Mouse (Mus musculus) CH12.LX (cell line): ENCODE measurements around the gene Aff1. TPM values are rescaled to one million over a fixed set of nuclear protein-coding genes. Genes with fewer than 3 reads are reported as not detected.

Experiments
- DNase-seq: peaks from one replicate; pipeline ENCODE4 v3.0.0-alpha.2; 2013; ENCODE audit errors: extremely low read depth
- H3K27ac ChIP-seq: 2 replicates; pipeline ENCODE4 v1.5.1; 2012; ENCODE audit warnings: low read depth, mild to moderate bottlenecking, control low read depth, moderate library complexity; ENCODE audit not compliant: insufficient read depth
- H3K27me3 ChIP-seq: replicated peaks from 2 replicates; pipeline ENCODE3; 2012; ENCODE audit warnings: inconsistent platforms
- H3K36me3 ChIP-seq, 2 experiments: replicated peaks in 1 of 2; 2 replicates each; pipeline versions ENCODE3 to v1.6.1; 2012; ENCODE audit warnings: inconsistent platforms in 1 of 2, low read length in 1 of 2, mild to moderate bottlenecking in 1 of 2, mixed read lengths in 1 of 2, moderate library complexity in 1 of 2; ENCODE audit not compliant: control insufficient read depth in 1 of 2, insufficient read depth in 1 of 2
- H3K4me1 ChIP-seq, 2 experiments: 2 replicates each; pipeline ENCODE4 v1.6.1; 2012; ENCODE audit warnings: inconsistent platforms in 1 of 2, moderate library complexity in 1 of 2; ENCODE audit not compliant: insufficient read depth in 2 of 2, control insufficient read depth in 1 of 2
- H3K4me2 ChIP-seq: 2 replicates; pipeline ENCODE4 v1.6.1; 2012; ENCODE audit warnings: low read depth, mild to moderate bottlenecking, control low read depth; ENCODE audit not compliant: poor library complexity, insufficient read depth, severe bottlenecking
- H3K4me3 ChIP-seq, 3 experiments: fragments of 150-350 bp in 1 of 3; sonication (generic) in 1 of 3; replicated peaks in 1 of 3; 2 replicates each; pipeline versions ENCODE3 to v1.5.1; 2011 to 2012; ENCODE audit warnings: low read depth in 2 of 3, low read length in 2 of 3, mild to moderate bottlenecking in 2 of 3, moderate library complexity in 2 of 3, control low read depth in 1 of 3, improper control_type of control experiment in 1 of 3, inconsistent platforms in 1 of 3, mixed read lengths in 1 of 3; ENCODE audit not compliant: poor library complexity in 1 of 3
- H3K79me2 ChIP-seq: replicated peaks from 2 replicates; pipeline ENCODE4 v1.6.1; 2012; ENCODE audit warnings: mild to moderate bottlenecking, moderate library complexity; ENCODE audit not compliant: control insufficient read depth, poor library complexity, insufficient read depth, severe bottlenecking; ENCODE audit errors: extremely low read depth
- H3K9ac ChIP-seq: 2 replicates; pipeline ENCODE4 v1.6.1; 2012; ENCODE audit warnings: low read depth, mild to moderate bottlenecking, control low read depth, moderate library complexity; ENCODE audit not compliant: insufficient read depth
- H3K9me3 ChIP-seq: replicated peaks from 2 replicates; pipeline ENCODE3; 2012; ENCODE audit warnings: low read length, inconsistent platforms, mixed read lengths
- BHLHE40 ChIP-seq: IDR thresholded peaks from 2 replicates; pipeline ENCODE4 v1.6.1; 2011; ENCODE audit warnings: mild to moderate bottlenecking, low read depth, low read length, improper control_type of control experiment
- CHD2 ChIP-seq: IDR thresholded peaks from 2 replicates; pipeline ENCODE4 v1.6.1; 2011; ENCODE audit warnings: low read length, improper control_type of control experiment
- CTCF ChIP-seq, 2 experiments: IDR thresholded peaks in 1 of 2; conservative IDR thresholded peaks in 1 of 2; 2 replicates each; pipeline ENCODE4 v1.5.1; 2011 to 2012; ENCODE audit warnings: low read depth in 2 of 2, low read length in 2 of 2, improper control_type of control experiment in 1 of 2, inconsistent platforms in 1 of 2, mild to moderate bottlenecking in 1 of 2, moderate library complexity in 1 of 2
- ELF1 ChIP-seq: IDR thresholded peaks from 2 replicates; pipeline ENCODE4 v1.6.1; 2014; ENCODE audit warnings: low read depth, mild to moderate bottlenecking, inconsistent platforms, low read length, improper control_type of control experiment
- EP300 ChIP-seq: IDR thresholded peaks from 2 replicates; pipeline ENCODE4 v1.6.1; 2011; ENCODE audit warnings: low read length, improper control_type of control experiment
- ETS1 ChIP-seq: conservative IDR thresholded peaks from 2 replicates; pipeline ENCODE4 v1.6.1; 2012; ENCODE audit warnings: low read depth, mild to moderate bottlenecking, inconsistent platforms, low read length, improper control_type of control experiment, moderate library complexity
- GABPA ChIP-seq: IDR thresholded peaks from 2 replicates; pipeline ENCODE4 v1.6.1; 2012; ENCODE audit warnings: low read depth, low read length, improper control_type of control experiment, inconsistent platforms; ENCODE audit not compliant: insufficient replicate concordance
- HCFC1 ChIP-seq: IDR thresholded peaks from 2 replicates; pipeline ENCODE4 v1.6.1; 2012; ENCODE audit warnings: low read depth, mild to moderate bottlenecking, inconsistent platforms, low read length, improper control_type of control experiment
- IRF4 ChIP-seq: IDR thresholded peaks from 2 replicates; pipeline ENCODE4 v1.6.1; 2014; ENCODE audit warnings: low read depth, mild to moderate bottlenecking, inconsistent platforms, low read length, improper control_type of control experiment
- JUND ChIP-seq: conservative IDR thresholded peaks from 2 replicates; pipeline ENCODE4 v1.6.1; 2011; ENCODE audit warnings: low read depth, low read length, improper control_type of control experiment
- KAT2A ChIP-seq: IDR thresholded peaks from 2 replicates; pipeline ENCODE4 v1.6.1; 2012; ENCODE audit warnings: low read length, improper control_type of control experiment, inconsistent platforms; ENCODE audit not compliant: insufficient replicate concordance
- MAFK ChIP-seq: IDR thresholded peaks from 2 replicates; pipeline ENCODE4 v1.6.1; 2011; ENCODE audit warnings: low read length, improper control_type of control experiment; ENCODE audit not compliant: insufficient replicate concordance
- MXI1 ChIP-seq: IDR thresholded peaks from 2 replicates; pipeline ENCODE4 v1.6.1; 2011; ENCODE audit warnings: mild to moderate bottlenecking, low read depth, low read length, improper control_type of control experiment
- MYC ChIP-seq: IDR thresholded peaks from 2 replicates; pipeline ENCODE4 v1.6.1; 2011; ENCODE audit warnings: low read depth, mild to moderate bottlenecking, improper control_type of control experiment, low read length
- POLR2A ChIP-seq: IDR thresholded peaks from 2 replicates; pipeline ENCODE4 v1.6.1; 2011; ENCODE audit warnings: low read depth, mild to moderate bottlenecking, improper control_type of control experiment, low read length
- RAD21 ChIP-seq: IDR thresholded peaks from 2 replicates; pipeline ENCODE4 v1.6.1; 2011; ENCODE audit warnings: low read depth, mild to moderate bottlenecking, low read length, improper control_type of control experiment, moderate library complexity
- RCOR1 ChIP-seq: conservative IDR thresholded peaks from 2 replicates; pipeline ENCODE4 v1.6.1; 2012; ENCODE audit warnings: low read depth, mild to moderate bottlenecking, inconsistent platforms, low read length, improper control_type of control experiment
- TBP ChIP-seq: conservative IDR thresholded peaks from 2 replicates; pipeline ENCODE4 v1.6.1; 2011; ENCODE audit warnings: low read depth, low read length, improper control_type of control experiment
- UBTF ChIP-seq: IDR thresholded peaks from 2 replicates; pipeline ENCODE4 v1.6.1; 2012; ENCODE audit warnings: low read depth, mild to moderate bottlenecking, inconsistent platforms, low read length, improper control_type of control experiment, moderate library complexity
- USF1 ChIP-seq: IDR thresholded peaks from 2 replicates; pipeline ENCODE4 v1.6.1; 2014; ENCODE audit warnings: low read depth, mild to moderate bottlenecking, inconsistent platforms, low read length, improper control_type of control experiment
- USF2 ChIP-seq: conservative IDR thresholded peaks from 2 replicates; pipeline ENCODE4 v1.6.1; 2011; ENCODE audit warnings: low read depth, low read length, improper control_type of control experiment
- ZC3H11A ChIP-seq: IDR thresholded peaks from 2 replicates; pipeline ENCODE4 v1.6.1; 2012; ENCODE audit warnings: low read depth, mild to moderate bottlenecking, inconsistent platforms, low read length, improper control_type of control experiment
- ZKSCAN1 ChIP-seq: IDR thresholded peaks from 2 replicates; pipeline ENCODE4 v1.6.1; 2012; ENCODE audit warnings: low read depth, inconsistent platforms, low read length, improper control_type of control experiment, borderline replicate concordance
- ZMIZ1 ChIP-seq: IDR thresholded peaks from 2 replicates; pipeline ENCODE4 v1.6.1; 2012; ENCODE audit warnings: low read depth, mild to moderate bottlenecking, inconsistent platforms, low read length, improper control_type of control experiment
- dilution Hi-C: fragments of 300-500 bp; cut with MboI; formaldehyde crosslinking; loops from 2 replicates; pipeline ENCODE4 v1.14.3; 2020; ENCODE audit warnings: low sequenced_read_pairs; ENCODE audit not compliant: extremely low pct_unique_long_range_greater_than_20kb, extremely low pct_ligation_motif_present
- in situ Hi-C: fragments of 300-500 bp; cut with MboI; formaldehyde crosslinking; loops from 3 replicates; pipeline ENCODE4 v1.14.3; 2019; ENCODE audit warnings: low sequenced_read_pairs, low pct_ligation_motif_present, low pct_unique_long_range_greater_than_20kb, mixed read lengths
- polyA plus RNA-seq: library from polyadenylated mRNA; unstranded; fragments of >175 nt; gene quantifications from 2 replicates; pipeline ENCODE4 v1.2.1, GENCODE M21; 2012; ENCODE audit warnings: low read depth; ENCODE audit not compliant: insufficient read length
- total RNA-seq, 2 experiments: library from RNA; depleted of rRNA; stranded (reverse); fragments of 300-350 nt in 1 of 2; fragments of >200 nt in 1 of 2; gene quantifications; 2 replicates each; pipeline ENCODE4 v1.2.3; 2012 to 2014

Gene Aff1
- total and polyA plus RNA-seq, 3 experiments, result 13.2 to 38.9 (median 21.8) TPM

GRCm38 (mm10) chr5:103744531-103744930 is 52.4 kb downstream of the Aff1 start:
- peak overlapping the region; percentile 32; the same call in 1 of the 2 replicates for H3K27ac ChIP-seq
- H3K79me2 ChIP-seq, result peaks cover 59% of the 10 kb centered on the region
- DNase-seq, result no peak
- no peak overlapping the region for H3K4me2 ChIP-seq
- H3K27me3 ChIP-seq, result no peaks in the 10 kb centered on the region
- TF ChIP-seq UBTF, result no peak
- no peak for TF ChIP-seq ZC3H11A
- peak; percentile 89 for TF ChIP-seq BHLHE40
- 0 out of 2 replicates have a peak, but pooled peaks have one; percentile 26 for TF ChIP-seq IRF4
- 0 out of 2 replicates have a peak, but pooled peaks have one; percentile 21 for TF ChIP-seq EP300
- 0 out of 2 replicates have a peak, but pooled peaks have one; percentile 27 for TF ChIP-seq ETS1
- no peak overlapping the region for H3K9ac ChIP-seq
- in situ Hi-C loops (no loop called here), dilution Hi-C loops (no loop called here)
- peaks cover 17 to 46% of the 10 kb centered on the region in 2 experiments for H3K36me3 ChIP-seq
- H3K9me3 ChIP-seq, result peaks cover 15% of the 10 kb centered on the region
- H3K4me1 ChIP-seq, result peaks cover 27 to 73% of the 10 kb centered on the region in 2 experiments
- no peak overlapping the region for H3K4me3 ChIP-seq

GRCm38 (mm10) chr5:103745635-103746034 is 53.5 kb downstream of the Aff1 start:
- peak overlapping the region; percentile 96 for H3K27ac ChIP-seq
- dilution Hi-C loops, result no loop called here
- peaks cover 60% of the 10 kb centered on the region for H3K79me2 ChIP-seq
- H3K9me3 ChIP-seq, result peaks cover 15% of the 10 kb centered on the region
- in situ Hi-C loops, result no loop called here
- no peak overlapping the region for H3K9ac ChIP-seq
- peaks cover 17 to 45% of the 10 kb centered on the region in 2 experiments for H3K36me3 ChIP-seq
- H3K4me1 ChIP-seq, result peaks cover 33 to 75% of the 10 kb centered on the region in 2 experiments
- no peak for TF ChIP-seq MAFK
- TF ChIP-seq MYC, result no peak
- TF ChIP-seq POLR2A, result no peak
- no peak for TF ChIP-seq EP300
- no peak for TF ChIP-seq JUND
- TF ChIP-seq HCFC1, result no peak
- TF ChIP-seq RAD21, result no peak
- no peak for DNase-seq
- H3K4me2 ChIP-seq, result no peak overlapping the region
- H3K27me3 ChIP-seq, result no peaks in the 10 kb centered on the region
- no peak overlapping the region for H3K4me3 ChIP-seq

DNA sequence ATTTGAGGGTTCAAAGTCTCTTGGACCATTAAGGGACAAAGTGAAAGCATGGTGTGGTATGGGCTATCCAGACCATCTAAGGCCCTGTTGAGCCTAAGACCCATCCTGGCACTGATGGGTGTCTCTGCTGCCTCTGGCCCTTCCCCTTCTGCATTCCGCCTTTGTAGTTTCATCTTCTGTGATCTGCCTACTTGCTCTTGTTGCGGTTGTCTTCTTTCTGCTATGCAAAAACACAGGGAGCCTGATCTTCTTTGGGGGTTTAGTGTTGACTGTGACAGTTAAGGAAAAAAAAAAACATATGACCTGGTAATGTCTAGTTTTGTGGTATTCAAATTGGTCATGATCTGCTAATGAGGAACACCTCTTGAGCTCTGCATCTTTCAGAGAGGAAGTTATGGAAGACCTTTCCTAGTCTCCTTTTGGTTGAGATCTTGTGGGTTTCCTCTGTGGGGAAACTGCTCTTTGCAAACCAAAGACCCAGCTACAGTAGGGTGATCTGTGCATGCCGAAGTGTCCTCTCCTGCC is 54.4 kb downstream of the Aff1 start:
- Histone ChIP-seq H3K4me2 (peak overlapping the region; percentile 71), H3K27me3 (no peaks in the 10 kb centered on the region), H3K4me3 (no peak overlapping the region), H3K79me2 (peaks cover 67% of the 10 kb centered on the region), H3K9ac (peak overlapping the region; percentile 73), H3K27ac (peak overlapping the region; percentile 96), H3K36me3 (peaks cover 17 to 44% of the 10 kb centered on the region in 2 experiments), H3K9me3 (peaks cover 15% of the 10 kb centered on the region), H3K4me1 (peaks cover 39 to 76% of the 10 kb centered on the region in 2 experiments)
- in situ Hi-C loops (no loop called here), dilution Hi-C loops (no loop called here)
- DNase-seq, result peak; percentile 90
- peak; percentile 90 for TF ChIP-seq EP300
- TF ChIP-seq KAT2A, result no peak
- TF ChIP-seq CHD2, result peak; percentile 67
- TF ChIP-seq TBP, result peak; percentile 49; the same call in 1 of the 2 replicates
- TF ChIP-seq MXI1, result no peak; the same call in 1 of the 2 replicates
- TF ChIP-seq USF2, result no peak
- TF ChIP-seq GABPA, result no peak
- peak; percentile 70 for TF ChIP-seq JUND
- TF ChIP-seq CTCF (conservative IDR thresholded peaks at IDR 0.05 in 1 of 2, IDR thresholded peaks at IDR 0.05 in 1 of 2; ENCODE audit: low read depth in 2 of 2, low read length in 2 of 2), result no peak
- peak; percentile 60; the same call in 1 of the 2 replicates for TF ChIP-seq MAFK
- no peak for TF ChIP-seq ZMIZ1
- no peak; the same call in 1 of the 2 replicates for TF ChIP-seq HCFC1
- TF ChIP-seq RCOR1, result no peak; the same call in 1 of the 2 replicates
- 0 out of 2 replicates have a peak, but pooled peaks have one; percentile 44 for TF ChIP-seq UBTF
- TF ChIP-seq MYC, result 0 out of 2 replicates have a peak, but pooled peaks have one; percentile 28
- no peak for TF ChIP-seq USF1
- no peak for TF ChIP-seq ZC3H11A
- 0 out of 2 replicates have a peak, but pooled peaks have one; percentile 22 for TF ChIP-seq ELF1
- TF ChIP-seq ZKSCAN1, result no peak
